Mouse (Mus musculus) right cerebral cortex, postnatal 36 days (tissue): ENCODE measurements around the gene Cd6.
A peak's percentile ranks its signal among the peaks of the same experiment; 100 is the strongest.

Experiments used
- DNase-seq, 2 experiments: peaks; one replicate each; pipeline ENCODE4 v3.0.0; 2022; ENCODE audit warnings: low spot score in 2 of 2, mixed read lengths in 1 of 2

Cd6 gene

GRCm38 (mm10) chr19:10829436-10830175 lies at the start of gene Cd6:
TSS of gene Cd6 (minus strand) at chr19:10830058.
- no peak for DNase-seq

GRCm38 (mm10) chr19:10878201-10878837 lies 48.5 kb upstream of the Cd6 start:
- DNase-seq, result no peak

GRCm38 (mm10) chr19:10871328-10871961 lies 41.6 kb upstream of the Cd6 start:
- no peak for DNase-seq

GRCm38 (mm10) chr19:10870676-10871075 lies 40.8 kb upstream of the Cd6 start:
- no peak for DNase-seq

GRCm38 (mm10) chr19:10869886-10870527 lies 40.1 kb upstream of the Cd6 start, which contains the start of gene Tmem132a:
TSS of gene Tmem132a (minus strand) at chr19:10869940.
- no peak for DNase-seq

GRCm38 (mm10) chr19:10869241-10869885 lies 39.5 kb upstream of the Cd6 start:
- peak; percentile 88 to 90 for DNase-seq

- DNase-seq, result no peak
These were observed 38.8 kb upstream of the Cd6 start for GRCm38 (mm10) chr19:10868623-10869141.

- no peak for DNase-seq
These were observed 38.2 kb upstream of the Cd6 start for GRCm38 (mm10) chr19:10867946-10868622.

GRCm38 (mm10) chr19:10866351-10866750 lies 36.5 kb upstream of the Cd6 start:
- no peak for DNase-seq

- no peak for DNase-seq
These were observed 30.2 kb upstream of the Cd6 start for GRCm38 (mm10) chr19:10860072-10860497.

- DNase-seq, result no peak
These were observed 26.7 kb upstream of the Cd6 start for GRCm38 (mm10) chr19:10856520-10856919.

GRCm38 (mm10) chr19:10855422-10855821 lies 25.6 kb upstream of the Cd6 start:
- DNase-seq, result no peak

GRCm38 (mm10) chr19:10847311-10848087 lies 17.6 kb upstream of the Cd6 start:
- DNase-seq, result no peak

GRCm38 (mm10) chr19:10846150-10846549 lies 16.3 kb upstream of the Cd6 start:
- DNase-seq, result no peak

GRCm38 (mm10) chr19:10845454-10845853 lies 15.6 kb upstream of the Cd6 start:
- DNase-seq, result no peak

- DNase-seq, result no peak
These were observed 14.3 kb upstream of the Cd6 start for GRCm38 (mm10) chr19:10844206-10844605.

- no peak for DNase-seq
These were observed 13.1 kb upstream of the Cd6 start for GRCm38 (mm10) chr19:10842914-10843313.

- no peak for DNase-seq
These were observed 12.1 kb upstream of the Cd6 start for GRCm38 (mm10) chr19:10841721-10842626.
